Mouse (Mus musculus): ENCODE data around the gene Naf1.

Naf1 gene

DNA sequence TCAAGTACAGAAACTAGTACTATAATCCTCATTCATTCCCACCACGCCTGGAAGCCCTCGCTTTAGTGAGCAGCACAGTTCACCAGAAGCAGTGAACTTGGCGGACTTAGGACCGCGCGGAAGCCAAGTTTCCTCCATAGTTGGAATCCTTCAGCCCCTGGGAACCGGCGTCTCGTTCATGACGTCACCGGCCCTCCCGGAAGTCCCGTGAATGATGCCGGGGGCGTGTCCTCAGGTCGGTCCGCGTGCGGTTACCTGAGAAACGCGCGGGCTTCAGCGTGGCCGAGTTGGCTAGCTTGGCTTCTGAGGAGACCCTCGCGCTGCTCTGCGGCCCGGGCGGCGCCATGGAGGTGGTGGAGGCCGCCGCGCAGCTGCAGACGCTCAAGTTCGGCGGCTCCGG lies at the start of gene Naf1:
TSS of gene Naf1 (plus strand) at position 195 of the 400 bp plus-strand sequence.
- DNase-seq (ENCODE audit: low read depth, low spot score) = peak; percentile 99

DNA sequence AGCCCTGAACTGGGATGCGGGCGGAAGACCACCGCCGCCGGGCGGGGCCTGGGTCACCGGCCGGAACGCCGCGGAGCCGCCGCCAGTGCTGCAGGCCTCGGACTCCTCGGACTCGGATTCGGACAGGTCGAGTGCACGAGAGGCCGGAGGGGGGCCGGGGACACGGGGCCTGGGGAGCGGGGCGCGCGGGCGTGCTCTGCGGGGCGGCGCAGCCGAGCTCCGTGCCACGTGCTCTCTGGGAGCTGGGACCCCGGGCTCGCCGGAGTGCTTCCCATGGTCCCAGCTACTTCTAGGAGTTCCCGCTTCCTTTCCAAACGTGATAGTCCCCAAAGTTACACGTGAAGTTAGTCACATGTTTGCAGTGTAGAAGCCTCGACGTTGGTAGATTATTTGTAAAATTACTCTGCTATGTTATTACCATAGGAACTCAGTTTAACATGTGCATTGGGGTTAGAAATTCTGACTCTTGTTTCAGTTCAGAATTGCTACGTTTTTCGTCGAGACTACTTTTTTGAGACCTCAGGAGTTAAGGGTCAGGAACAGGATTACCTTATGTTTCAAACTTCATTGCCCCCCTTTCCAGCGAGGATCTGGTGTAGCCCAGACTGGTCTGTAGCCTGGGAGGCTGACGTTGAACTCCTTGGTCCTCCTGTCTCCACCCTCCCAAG lies 1.0 kb downstream of the Naf1 start:
- peak; percentile 38 for DNase-seq (ENCODE audit: low read depth, low spot score)

DNA sequence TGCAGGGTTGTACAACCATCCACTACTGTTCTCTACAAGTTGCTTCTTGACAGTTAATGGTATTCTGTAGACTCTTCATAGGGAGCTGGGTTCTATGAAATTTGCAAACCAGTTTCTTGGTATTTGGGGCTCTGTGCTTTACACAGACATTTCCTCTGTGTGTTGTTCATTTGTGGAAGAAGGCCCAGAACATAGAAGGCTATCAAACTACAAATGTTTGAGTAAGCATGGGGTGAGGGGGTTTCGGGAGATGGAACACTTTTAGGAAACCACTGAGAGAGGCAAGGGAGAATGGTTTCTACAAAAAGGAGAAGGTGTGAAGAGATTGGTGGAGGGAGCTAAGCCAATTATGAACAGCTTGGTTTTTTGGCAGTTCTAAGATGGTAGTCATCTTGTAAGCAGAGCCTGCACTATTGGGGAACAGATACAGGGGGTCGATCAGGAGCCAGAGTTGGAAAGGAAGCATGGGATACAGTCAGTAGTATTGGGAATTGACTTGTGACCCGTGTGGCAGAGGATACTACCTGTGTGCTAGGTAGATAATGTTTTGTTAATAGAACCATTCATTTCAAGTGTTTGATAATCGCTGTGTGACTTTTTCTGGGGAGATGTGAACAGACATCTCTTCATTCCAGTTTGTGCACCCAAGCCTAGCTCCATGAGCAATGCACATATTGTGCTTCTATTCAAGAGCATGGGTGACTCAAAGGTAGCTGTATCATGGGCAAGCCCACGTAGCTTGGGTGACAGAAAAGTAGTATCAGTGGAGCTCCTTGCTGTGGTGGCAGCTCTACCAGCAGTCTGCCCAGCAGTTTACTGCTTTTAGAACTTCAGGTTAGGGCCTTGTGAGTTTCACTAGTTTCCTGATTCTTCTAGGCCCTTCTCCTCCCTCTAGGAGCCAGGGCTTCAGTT lies 1.8 kb downstream of the Naf1 start:
- DNase-seq (ENCODE audit: low read depth, low spot score) = peak; percentile 67

DNA sequence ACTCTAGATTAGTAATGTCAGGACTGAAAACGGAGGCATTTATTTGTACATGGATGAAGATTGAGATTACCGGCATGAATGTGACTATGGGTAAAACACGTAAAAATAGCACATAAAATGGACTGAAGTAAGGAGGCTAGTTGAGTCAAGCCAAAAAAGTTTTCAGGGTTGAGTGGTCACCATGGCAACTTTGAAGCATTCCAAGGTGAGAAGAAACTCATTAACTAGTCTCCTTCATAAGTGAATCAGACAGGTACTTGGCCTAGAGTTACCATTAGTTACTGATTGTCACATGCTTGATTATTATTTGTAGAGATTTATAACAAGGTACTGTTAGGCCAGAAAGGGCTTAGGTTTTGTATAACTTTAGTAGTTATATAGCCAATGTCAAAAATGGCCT lies 3.7 kb downstream of the Naf1 start:
- no peak for DNase-seq (ENCODE audit: low read depth, low spot score)

DNA sequence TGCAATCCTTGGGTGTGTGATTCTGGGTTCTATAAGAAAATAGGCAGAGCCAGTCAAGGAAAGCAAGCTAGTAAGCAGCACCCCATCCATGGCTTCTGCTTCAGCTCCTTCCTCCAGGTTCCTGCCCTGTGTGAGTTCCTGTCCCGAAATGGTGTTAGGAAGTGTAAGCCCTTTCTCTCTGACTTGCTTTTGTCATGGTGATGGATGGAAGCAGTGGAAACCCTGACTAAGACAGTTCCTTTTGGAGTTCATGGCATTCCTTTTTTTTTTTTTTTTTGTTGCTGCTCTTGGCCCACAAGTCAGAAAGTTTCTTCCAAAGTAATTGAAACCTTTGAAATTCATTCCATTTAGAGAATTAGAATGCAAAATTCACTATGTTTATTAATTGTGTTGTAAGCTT lies 5.1 kb downstream of the Naf1 start:
- DNase-seq (ENCODE audit: low read depth, low spot score) = no peak

DNA sequence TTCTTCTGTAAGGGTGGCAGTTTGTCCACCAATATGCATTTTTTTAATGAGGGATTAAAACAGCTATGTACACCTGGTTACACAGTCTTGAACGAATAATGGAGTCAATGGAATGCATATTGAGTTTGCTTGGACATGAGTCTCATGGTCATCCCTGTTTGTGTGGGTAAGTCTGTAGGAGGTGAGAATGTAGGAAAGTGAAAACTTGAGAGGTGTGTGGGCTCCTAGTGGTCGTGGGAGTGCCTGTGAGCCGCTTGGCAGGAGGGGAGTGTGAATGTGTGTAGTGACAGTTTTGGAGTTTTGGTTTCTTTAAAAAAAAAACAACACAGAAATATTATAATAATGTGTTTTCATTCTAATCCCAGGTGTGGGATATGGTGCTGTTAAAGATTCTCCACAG lies 7.7 kb downstream of the Naf1 start:
- DNase-seq (ENCODE audit: low read depth, low spot score) = peak; percentile 29

DNA sequence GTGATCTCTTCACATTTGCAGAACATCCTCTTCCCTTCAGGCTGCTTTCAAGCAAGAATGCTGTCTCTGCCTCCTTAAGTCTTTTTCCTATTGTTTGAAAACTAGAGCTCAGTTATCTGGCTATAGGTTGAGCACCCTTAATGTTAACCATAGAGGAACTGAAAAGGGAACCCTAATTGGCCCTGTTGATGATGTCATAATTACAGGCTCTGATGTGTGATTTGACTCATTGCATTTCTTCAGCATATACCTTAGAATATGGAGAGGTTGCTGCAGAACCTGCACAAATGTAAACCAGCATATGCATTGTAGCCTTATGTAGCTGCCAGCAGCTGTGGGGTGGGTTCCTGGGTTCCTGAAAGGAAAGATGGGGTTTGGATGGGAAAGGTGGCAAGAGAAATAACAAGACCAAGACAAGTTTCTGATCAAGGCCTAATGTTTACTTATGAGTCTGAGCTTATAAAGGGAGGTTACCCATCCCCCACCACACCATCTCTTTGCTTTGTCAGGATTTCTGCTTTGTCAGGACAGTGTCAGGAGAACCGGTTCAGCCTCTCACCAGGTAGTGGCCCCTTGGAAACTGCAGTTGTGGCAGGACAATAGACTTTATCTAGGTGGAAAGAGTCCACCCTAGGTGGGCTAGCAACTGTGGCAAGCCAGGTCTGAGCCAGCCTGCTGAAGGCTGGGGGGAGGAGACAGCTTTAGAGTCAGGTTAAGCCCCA lies 9.4 kb downstream of the Naf1 start:
- no peak for DNase-seq (ENCODE audit: low read depth, low spot score)

DNA sequence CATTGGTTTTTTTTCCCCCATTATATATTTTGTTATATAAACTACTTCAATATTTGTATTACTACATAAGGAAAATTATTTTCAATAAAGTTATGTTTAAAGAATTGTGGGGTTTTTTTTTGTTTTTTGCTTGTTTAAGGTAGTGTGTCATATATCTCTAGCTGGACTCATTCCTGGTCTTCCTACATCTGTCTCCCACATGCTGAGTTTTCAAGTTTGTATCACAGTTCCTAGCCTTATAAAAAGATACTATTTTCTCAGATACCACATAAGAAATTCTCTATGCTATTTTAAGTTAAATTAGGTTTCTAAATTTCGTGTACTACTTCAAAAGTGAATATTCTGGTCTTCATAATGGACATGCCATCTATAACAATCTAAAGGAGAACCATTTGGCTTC lies 23.8 kb downstream of the Naf1 start:
- peak; percentile 69 for DNase-seq (ENCODE audit: low read depth, low spot score)

DNA sequence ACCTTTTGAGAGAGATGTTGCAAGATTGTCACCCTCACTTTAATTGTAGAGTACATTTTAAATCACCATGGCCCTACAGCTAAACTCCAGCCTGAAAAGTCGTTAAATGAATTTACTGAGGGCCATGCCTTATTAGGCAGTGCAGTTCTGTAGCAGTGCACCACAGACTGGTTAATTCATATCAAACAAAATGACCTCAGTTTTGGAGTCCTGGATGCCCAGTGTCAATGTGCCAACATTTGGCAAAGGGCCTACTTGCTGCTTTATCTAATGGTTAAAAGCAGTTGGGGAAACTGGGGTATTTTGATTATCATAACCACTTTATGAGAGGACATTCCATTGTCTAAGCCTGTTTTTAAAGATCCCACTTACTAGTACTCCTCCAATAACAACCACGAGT lies 31.9 kb downstream of the Naf1 start:
- no peak for DNase-seq (ENCODE audit: low read depth, low spot score)

DNA sequence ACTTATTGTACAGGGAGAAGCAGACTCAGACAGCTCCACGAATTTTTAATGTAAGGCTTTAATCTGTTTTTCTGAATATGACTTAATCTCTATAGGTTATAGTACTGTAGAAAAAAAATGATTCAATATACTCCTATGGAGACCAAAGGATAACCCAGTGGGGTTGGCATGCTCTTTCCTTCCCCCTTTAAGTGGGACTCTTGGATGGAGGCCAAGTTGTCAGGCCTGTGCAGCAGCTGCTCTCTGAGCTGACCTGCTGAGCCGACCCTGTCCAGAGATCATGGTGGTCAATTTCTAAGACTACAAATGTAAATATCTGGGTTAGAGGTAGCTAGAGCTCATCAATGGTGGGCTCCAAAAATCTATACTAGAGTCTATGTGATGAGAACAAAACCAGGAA lies 45.0 kb downstream of the Naf1 start:
- no peak for DNase-seq (ENCODE audit: low read depth, low spot score)

DNA sequence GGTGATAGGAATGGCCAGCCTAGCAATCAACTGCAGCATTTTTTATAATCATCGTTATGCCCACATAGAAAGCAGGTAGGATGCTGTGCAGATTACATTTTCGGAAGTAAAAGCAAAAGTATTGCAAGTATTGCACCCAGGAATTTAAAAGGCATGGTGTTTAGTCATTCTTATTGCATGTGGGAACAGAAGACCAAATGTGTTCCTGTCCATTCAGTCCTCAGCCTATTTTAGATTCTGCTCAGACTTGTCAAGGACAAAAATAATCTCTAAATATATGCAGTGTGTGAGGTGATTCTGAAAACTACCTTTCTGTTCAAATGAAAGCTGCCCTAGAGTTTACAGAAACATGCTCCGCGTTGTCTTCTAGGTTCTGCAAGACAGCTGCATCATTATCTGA lies 45.5 kb downstream of the Naf1 start:
- DNase-seq (ENCODE audit: low read depth, low spot score) = peak; percentile 65

DNA sequence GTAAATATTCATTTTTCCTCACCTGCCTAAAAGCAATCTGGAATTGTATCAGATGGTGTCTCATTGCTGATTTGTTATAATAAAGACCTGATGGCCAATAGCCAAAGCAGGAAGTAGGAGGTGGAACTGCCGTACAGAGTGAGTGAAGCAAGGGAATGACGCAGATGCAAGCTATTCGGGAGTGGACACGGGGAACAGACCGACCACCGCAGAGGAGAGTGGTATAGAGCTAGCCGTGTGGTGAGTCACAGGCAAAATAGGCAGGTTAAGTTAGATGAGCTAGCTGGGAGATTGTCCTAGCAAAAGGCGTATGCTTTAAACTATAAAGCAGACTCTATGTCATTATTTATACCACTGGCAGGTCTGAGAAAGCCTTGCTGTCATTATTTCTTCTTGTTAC lies 46.1 kb downstream of the Naf1 start:
- DNase-seq (ENCODE audit: low read depth, low spot score) = peak; percentile 32

DNA sequence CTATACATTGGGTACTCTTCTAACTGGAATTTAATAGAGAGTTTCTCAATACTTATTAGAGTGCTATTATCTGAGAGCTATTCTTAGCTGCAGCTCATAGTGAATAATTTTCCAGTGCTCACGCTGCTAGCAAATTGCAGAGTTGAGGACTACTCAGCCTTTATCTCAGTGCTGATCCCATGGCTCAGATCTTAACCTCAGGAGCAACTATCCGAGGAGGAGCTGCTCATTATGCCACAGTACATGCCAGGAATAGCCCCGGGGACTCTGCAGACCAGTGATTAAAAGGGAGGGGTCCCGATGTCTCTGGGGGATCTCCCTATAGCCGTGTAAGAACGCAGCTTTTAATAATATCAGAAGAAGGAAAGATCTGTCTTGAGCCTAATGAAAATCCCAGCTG lies 50.7 kb downstream of the Naf1 start:
- peak; percentile 61 for DNase-seq (ENCODE audit: low read depth, low spot score)

DNA sequence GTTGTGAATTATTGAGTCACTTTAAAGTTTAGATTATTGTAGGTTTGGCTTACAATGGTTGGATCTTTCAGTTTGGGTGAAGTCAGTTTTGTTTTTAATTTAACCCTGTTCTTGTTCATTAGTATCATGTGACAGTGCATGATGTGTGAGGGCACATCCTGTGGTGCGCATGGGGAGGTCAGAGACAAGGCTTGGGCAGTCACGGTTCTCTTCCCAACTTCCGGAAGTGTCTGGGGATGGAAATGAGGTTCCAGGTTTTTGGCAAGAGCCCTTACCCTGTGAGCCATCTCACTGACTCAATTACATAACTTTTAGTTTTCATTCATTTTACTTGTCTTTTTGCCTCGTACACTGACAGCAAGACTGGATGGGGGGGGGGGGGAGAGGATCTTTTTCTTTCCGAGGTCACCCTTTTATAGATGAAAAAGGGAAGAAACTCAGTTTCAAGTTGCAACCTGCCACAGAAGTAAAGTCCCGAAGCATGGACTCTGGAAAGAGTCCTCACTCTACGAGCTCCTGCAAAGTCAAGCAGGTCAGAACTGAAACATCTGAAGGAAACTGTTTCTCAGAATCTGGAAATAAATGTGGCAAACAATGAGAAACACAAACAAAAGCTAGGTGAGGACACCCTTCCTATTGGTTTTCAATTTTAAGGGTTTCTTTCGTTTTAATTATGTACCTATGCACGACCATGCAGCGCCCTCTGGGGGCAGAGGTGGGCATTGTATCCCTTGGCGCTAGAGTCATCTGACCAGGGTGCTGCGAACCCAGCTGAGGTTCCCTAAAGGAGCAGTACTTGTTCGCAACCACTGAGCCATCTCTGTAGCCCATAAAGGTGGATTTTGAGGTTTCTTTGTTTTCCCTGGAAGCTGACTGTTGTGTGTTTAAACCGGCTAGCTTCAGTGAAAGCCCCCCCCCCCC lies 53.9 kb downstream of the Naf1 start:
- DNase-seq (ENCODE audit: low read depth, low spot score) = no peak

DNA sequence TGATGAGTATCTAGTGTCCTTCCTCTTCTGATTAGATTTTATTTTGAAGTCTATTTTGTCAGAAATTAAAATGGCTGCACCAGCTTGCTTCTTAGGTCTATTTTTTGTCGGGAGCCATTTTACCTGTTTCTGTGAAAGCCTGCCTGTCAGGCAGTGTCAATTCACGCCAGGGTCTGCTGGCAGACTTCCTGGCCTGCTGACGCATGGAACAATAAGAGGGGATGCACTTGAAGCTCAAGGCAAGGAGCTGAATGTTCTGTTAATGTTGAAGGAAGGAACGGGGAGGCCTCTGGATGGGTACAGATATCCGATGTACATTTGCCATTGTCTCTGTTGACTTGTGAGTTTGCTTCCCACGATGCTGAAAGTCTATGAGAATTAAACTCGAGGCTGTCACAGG lies 56.0 kb downstream of the Naf1 start:
- no peak for DNase-seq (ENCODE audit: low read depth, low spot score)

DNA sequence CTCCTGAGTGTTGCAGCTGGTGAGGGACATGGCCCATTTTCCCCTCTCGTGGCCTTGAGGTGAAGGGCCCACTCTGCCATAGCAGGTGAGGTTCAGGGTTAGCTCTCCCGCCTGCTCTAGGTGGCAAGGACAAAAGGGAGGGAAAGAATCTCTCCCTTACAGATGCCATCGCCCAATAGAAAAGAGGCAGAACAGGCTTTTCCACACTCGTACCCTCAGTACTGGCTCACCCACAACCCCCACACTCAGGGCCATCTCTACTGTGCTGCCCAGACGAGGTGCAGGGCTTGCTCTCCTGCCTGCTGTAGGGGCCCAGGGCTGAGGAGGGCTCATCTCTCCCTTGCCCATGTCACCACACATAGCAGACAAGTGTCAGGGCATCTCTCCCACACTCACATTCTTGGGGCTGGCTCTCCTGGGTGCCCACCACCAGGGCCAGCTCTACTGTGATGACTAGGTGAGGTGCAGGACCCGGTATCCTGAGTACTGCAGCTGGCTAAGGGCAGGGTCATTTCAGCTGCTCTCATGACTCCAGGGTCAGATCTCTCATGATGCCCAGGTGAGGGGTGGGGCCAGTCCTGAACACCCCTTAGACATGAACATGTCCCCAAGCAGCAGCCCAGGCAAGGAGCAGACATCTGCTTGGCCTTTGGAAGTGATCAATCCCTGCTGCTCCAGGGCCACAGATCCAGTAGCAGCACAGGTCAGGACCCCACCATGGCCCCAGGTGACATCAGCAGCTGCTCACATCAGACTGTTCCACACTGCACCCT lies 57.9 kb downstream of the Naf1 start:
- DNase-seq (ENCODE audit: low read depth, low spot score) = no peak

DNA sequence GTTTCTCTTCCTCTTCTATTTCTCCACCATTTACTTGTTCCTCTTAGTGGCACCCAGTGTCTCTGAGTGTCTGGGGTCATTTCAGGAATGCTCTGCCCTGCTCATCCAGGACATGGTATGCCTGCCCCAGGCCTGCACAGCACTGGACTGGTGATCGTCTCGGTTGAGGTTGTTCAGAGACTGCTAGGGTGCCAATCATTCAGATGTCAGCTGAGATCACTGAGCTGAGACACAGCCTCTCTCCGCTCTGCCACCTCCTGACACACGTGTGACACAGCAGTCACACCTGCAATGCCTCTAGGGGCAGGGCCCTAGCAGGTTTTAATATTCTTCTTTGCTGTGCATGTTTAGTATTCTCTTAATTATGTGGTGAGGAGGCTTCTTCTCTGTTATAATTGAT lies 58.5 kb downstream of the Naf1 start:
- no peak for DNase-seq (ENCODE audit: low read depth, low spot score)

DNA sequence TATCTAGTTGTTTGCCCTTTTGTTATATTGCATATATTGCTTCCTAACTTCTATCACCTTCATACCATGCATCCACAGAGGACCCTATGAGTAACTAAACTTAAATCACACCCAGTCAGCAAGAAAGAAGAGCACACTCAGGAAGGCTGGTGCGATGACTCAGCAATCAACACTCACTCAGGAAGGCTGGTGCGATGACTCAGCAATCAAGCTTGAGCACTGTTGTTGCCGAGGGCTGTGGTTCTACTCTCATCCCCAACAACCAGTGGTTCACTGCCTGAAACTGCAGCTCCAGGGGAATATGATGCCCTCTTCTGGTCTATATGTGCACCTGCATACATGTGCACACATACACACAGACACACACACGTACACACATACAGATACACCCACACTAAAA lies 73.7 kb downstream of the Naf1 start:
- DNase-seq (ENCODE audit: low read depth, low spot score) = peak; percentile 45

DNA sequence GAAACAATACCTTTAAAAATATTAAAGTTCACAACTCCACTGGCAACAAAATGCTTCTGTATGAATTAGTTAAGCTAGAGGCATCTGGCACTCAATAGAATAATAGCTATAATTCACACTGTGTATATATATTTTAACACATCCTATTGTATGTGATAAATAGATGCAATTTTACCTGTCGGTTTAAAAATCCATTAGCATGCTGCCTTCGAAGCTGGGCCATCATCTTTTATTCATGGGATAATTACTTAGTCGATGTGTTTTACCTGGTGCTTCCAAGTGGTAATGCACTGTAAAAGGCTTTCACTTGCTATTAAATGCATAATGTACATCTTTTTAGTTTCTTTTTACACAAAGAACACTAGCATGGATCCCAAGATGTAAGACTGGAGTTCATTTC lies 76.2 kb downstream of the Naf1 start:
- no peak for DNase-seq (ENCODE audit: low read depth, low spot score)
